Mouse (Mus musculus): ENCODE measurements around the gene Nt5c1a. TPM values are rescaled to one million over a fixed set of nuclear protein-coding genes. Genes with fewer than 3 reads are reported as not detected.

The Nt5c1a gene
- polyA plus RNA-seq, 1 experiment from 2014 or later: not detected

GRCm38 (mm10) chr4:123213975-123214374 is 12.7 kb downstream of the Nt5c1a start:
- Histone ChIP-seq H3K4me2 (no peak overlapping the region), H3K36me3 (no peaks in the 10 kb centered on the region), H3K27me3 (0 out of 2 replicates have a peak, but pooled peaks cover 10% of the 10 kb centered on the region), H3K9me3 (no peaks in the 10 kb centered on the region), H3K9ac (no peak overlapping the region), H3K4me1 (0 out of 2 replicates have a peak, but pooled peaks cover 4% of the 10 kb centered on the region), H3K27ac (no peak overlapping the region), H3K4me3 (no peak overlapping the region)
- WGBS: 91% methylated on average over 9 of the region's 9 CpGs
- ATAC-seq (ENCODE audit: insufficient number of reproducible peaks, low FRiP score, low TSS enrichment, low read depth): no peak

DNA sequence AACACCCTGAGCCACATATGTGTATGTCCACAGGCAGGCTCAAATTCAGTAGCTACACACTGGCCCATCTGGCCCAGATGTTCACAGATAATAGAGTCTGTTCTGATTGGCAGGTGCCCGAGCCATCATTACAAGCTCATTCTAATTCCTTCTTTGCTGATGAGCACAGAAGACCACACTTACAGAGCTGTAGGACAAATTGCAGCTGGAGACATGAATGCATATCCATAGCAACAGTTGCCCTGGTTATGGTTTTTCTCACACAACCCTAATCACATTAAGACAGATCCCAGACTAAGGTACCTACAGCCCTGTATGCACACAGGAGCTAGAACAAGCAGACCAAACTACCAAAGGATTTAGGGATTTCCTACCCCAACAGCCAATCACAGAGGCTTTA is 14.1 kb downstream of the Nt5c1a start:
- no peak overlapping the region for H3K4me2 ChIP-seq
- H3K4me3 ChIP-seq: no peak overlapping the region
- 0 out of 2 replicates have a peak, but pooled peaks cover 1% of the 10 kb centered on the region for H3K4me1 ChIP-seq
- WGBS: 66% methylated on average over 1 of the region's 1 CpGs
- H3K27ac ChIP-seq: no peak overlapping the region
- no peak for ATAC-seq (ENCODE audit: insufficient number of reproducible peaks, low FRiP score, low TSS enrichment, low read depth)
- H3K9ac ChIP-seq: no peak overlapping the region
- 0 out of 2 replicates have a peak, but pooled peaks cover 10% of the 10 kb centered on the region for H3K27me3 ChIP-seq
- no peaks in the 10 kb centered on the region for H3K36me3 ChIP-seq
- H3K9me3 ChIP-seq: no peaks in the 10 kb centered on the region

GRCm38 (mm10) chr4:123216782-123217181 is 15.5 kb downstream of the Nt5c1a start:
- Histone ChIP-seq H3K9me3 (no peaks in the 10 kb centered on the region), H3K4me3 (no peak overlapping the region), H3K4me2 (no peak overlapping the region), H3K9ac (no peak overlapping the region), H3K27ac (no peak overlapping the region), H3K27me3 (0 out of 2 replicates have a peak, but pooled peaks cover 10% of the 10 kb centered on the region), H3K36me3 (no peaks in the 10 kb centered on the region), H3K4me1 (no peaks in the 10 kb centered on the region)
- 12% methylated on average over 1 of the region's 1 CpGs for WGBS
- no peak for ATAC-seq (ENCODE audit: insufficient number of reproducible peaks, low FRiP score, low TSS enrichment, low read depth)

DNA sequence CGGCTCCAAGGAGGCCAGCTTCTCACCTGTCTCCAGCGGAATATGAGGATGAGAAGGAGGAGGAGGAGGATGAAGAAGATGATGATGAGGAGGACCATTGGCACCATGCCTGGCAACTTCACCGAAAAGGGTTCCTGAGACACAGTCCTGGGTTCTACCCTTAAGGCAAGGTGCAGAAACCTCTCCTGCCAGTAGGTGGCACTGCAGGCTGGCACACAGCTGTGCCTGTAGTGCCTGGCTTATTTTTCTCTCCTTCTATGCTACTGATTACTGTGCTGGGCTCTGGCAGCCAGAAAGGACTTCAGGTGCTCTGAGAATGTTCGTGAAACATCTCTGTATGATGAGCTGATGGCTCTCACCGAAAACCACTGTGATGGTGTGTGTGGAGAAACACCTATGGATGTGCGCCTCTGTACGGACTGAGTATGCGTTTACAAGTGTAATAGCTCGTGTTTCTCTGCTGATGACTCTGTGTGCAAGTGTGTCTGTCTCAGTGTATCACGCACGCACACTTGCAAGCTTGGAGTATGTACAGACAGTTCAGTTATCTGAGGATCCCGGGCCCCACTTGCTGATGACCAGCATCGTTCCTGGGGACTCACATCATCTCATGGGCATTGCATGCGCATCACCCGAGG is 18.5 kb downstream of the Nt5c1a start:
- Histone ChIP-seq H3K36me3 (no peaks in the 10 kb centered on the region), H3K27me3 (0 out of 2 replicates have a peak, but pooled peaks cover 10% of the 10 kb centered on the region), H3K27ac (no peak overlapping the region), H3K9me3 (no peaks in the 10 kb centered on the region), H3K4me1 (no peaks in the 10 kb centered on the region), H3K4me3 (no peak overlapping the region), H3K4me2 (no peak overlapping the region), H3K9ac (no peak overlapping the region)
- WGBS: 68% methylated on average over 15 of the region's 15 CpGs
- ATAC-seq (ENCODE audit: insufficient number of reproducible peaks, low FRiP score, low TSS enrichment, low read depth): 0 out of 2 replicates have a peak, but pooled peaks have one; percentile 61

DNA sequence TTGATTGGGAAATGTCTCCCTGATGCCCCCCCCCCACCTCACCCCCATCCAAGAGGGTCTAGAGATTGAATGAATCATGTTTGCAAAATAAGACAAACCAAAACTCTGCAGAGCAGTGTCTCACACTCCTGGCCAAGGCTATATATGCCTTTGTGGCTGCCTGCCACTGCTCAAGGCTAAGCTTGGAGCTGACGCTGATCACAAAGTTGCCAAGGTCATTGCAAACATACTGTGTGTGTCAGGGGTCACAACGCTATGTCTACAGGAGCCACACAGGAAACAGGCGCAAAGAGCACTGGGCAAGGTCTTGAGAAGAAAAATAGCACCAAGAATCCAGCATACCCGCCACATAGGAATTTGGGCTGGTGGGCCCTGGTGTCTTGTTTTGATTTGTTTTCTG is 19.3 kb downstream of the Nt5c1a start:
- Histone ChIP-seq H3K27ac (no peak overlapping the region), H3K36me3 (no peaks in the 10 kb centered on the region), H3K4me3 (no peak overlapping the region), H3K9ac (no peak overlapping the region), H3K9me3 (no peaks in the 10 kb centered on the region), H3K27me3 (0 out of 2 replicates have a peak, but pooled peaks cover 10% of the 10 kb centered on the region), H3K4me1 (no peaks in the 10 kb centered on the region), H3K4me2 (no peak overlapping the region)
- no peak for ATAC-seq (ENCODE audit: insufficient number of reproducible peaks, low FRiP score, low TSS enrichment, low read depth)
- 85% methylated on average over 4 of the region's 4 CpGs for WGBS

- H3K9ac ChIP-seq: no peak overlapping the region
- ATAC-seq (ENCODE audit: insufficient number of reproducible peaks, low FRiP score, low TSS enrichment, low read depth): no peak
Measured at GRCm38 (mm10) chr4:123223309-123223708, 22.0 kb downstream of the Nt5c1a start.

GRCm38 (mm10) chr4:123225718-123226403 is 24.6 kb downstream of the Nt5c1a start:
- H3K4me1 ChIP-seq: peaks cover 33% of the 10 kb centered on the region
- peak overlapping the region; percentile 5; the same call in 1 of the 2 replicates for H3K27ac ChIP-seq
- ATAC-seq (ENCODE audit: insufficient number of reproducible peaks, low FRiP score, low TSS enrichment, low read depth): peak; percentile 72
- H3K4me2 ChIP-seq: no peak overlapping the region
- no peak overlapping the region for H3K9ac ChIP-seq
- no peaks in the 10 kb centered on the region for H3K36me3 ChIP-seq
- H3K9me3 ChIP-seq: no peaks in the 10 kb centered on the region
- 42% methylated on average over 10 of the region's 10 CpGs for WGBS
- 0 out of 2 replicates have a peak, but pooled peaks cover 9% of the 10 kb centered on the region for H3K27me3 ChIP-seq
- no peak overlapping the region for H3K4me3 ChIP-seq

More at GRCm38 (mm10) chr4:123223309-123223708, 22.0 kb downstream of the Nt5c1a start:
- 49% methylated on average over 3 of the region's 3 CpGs for WGBS
- H3K27ac ChIP-seq: no peak overlapping the region
- no peak overlapping the region for H3K4me2 ChIP-seq
- peaks cover 21% of the 10 kb centered on the region for H3K4me1 ChIP-seq
- H3K36me3 ChIP-seq: no peaks in the 10 kb centered on the region
- H3K4me3 ChIP-seq: no peak overlapping the region
- H3K9me3 ChIP-seq: no peaks in the 10 kb centered on the region
- 0 out of 2 replicates have a peak, but pooled peaks cover 6% of the 10 kb centered on the region for H3K27me3 ChIP-seq

GRCm38 (mm10) chr4:123227707-123228106 is 26.4 kb downstream of the Nt5c1a start:
- Histone ChIP-seq H3K4me2 (no peak overlapping the region), H3K27me3 (peaks cover 12% of the 10 kb centered on the region; the same call in 1 of the 2 replicates), H3K4me1 (peaks cover 35% of the 10 kb centered on the region), H3K36me3 (no peaks in the 10 kb centered on the region), H3K9me3 (no peaks in the 10 kb centered on the region), H3K27ac (peak overlapping the region; percentile 48; the same call in 1 of the 2 replicates), H3K4me3 (no peak overlapping the region), H3K9ac (no peak overlapping the region)
- peak; percentile 21; the same call in 1 of the 2 replicates for ATAC-seq (ENCODE audit: insufficient number of reproducible peaks, low FRiP score, low TSS enrichment, low read depth)
- WGBS: 30% methylated on average over 4 of the region's 4 CpGs

- peak; percentile 59 for ATAC-seq (ENCODE audit: insufficient number of reproducible peaks, low FRiP score, low TSS enrichment, low read depth)
- WGBS: 17% methylated on average over 2 of the region's 2 CpGs
- no peak overlapping the region for H3K9ac ChIP-seq
Measured at GRCm38 (mm10) chr4:123228270-123228669, 27.0 kb downstream of the Nt5c1a start.

GRCm38 (mm10) chr4:123229166-123229565 is 27.9 kb downstream of the Nt5c1a start:
- H3K9ac ChIP-seq: no peak overlapping the region
- H3K9me3 ChIP-seq: no peaks in the 10 kb centered on the region
- H3K4me1 ChIP-seq: peaks cover 49% of the 10 kb centered on the region
- no peak overlapping the region for H3K4me3 ChIP-seq
- WGBS: 26% methylated on average over 11 of the region's 11 CpGs
- no peak for ATAC-seq (ENCODE audit: insufficient number of reproducible peaks, low FRiP score, low TSS enrichment, low read depth)
- peaks cover 26% of the 10 kb centered on the region for H3K27me3 ChIP-seq
- no peak overlapping the region; the same call in 1 of the 2 replicates for H3K27ac ChIP-seq
- no peak overlapping the region for H3K4me2 ChIP-seq
- H3K36me3 ChIP-seq: no peaks in the 10 kb centered on the region

More at GRCm38 (mm10) chr4:123228270-123228669, 27.0 kb downstream of the Nt5c1a start:
- Histone ChIP-seq H3K27ac (no peak overlapping the region), H3K4me2 (no peak overlapping the region), H3K27me3 (peaks cover 17% of the 10 kb centered on the region), H3K4me1 (peaks cover 40% of the 10 kb centered on the region), H3K36me3 (no peaks in the 10 kb centered on the region), H3K9me3 (no peaks in the 10 kb centered on the region), H3K4me3 (no peak overlapping the region)

DNA sequence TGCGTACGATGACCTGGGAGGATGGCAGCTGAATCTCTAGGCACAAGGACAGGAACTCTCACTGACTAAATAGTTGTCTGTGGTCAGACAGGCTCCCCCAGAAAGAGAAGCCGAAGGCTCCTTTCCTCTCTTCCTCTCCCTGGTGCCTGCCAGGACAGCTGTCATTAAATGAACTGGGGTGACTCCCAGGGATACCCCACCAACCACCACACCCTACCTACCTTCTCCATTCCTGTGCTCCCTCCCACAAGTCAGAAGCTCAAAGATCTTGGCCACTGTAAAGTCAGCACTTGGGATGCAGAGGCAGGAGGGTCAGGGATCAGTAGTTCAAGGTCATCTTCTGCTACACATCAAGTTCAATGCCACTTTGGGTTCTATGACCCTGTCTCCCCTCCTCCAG is 31.5 kb downstream of the Nt5c1a start:
- H3K4me1 ChIP-seq: peaks cover 33% of the 10 kb centered on the region
- peaks cover 42% of the 10 kb centered on the region for H3K27me3 ChIP-seq
- no peaks in the 10 kb centered on the region for H3K36me3 ChIP-seq
- no peak overlapping the region for H3K4me2 ChIP-seq
- H3K9ac ChIP-seq: no peak overlapping the region
- ATAC-seq (ENCODE audit: insufficient number of reproducible peaks, low FRiP score, low TSS enrichment, low read depth): no peak
- 57% methylated on average over 3 of the region's 3 CpGs for WGBS
- H3K4me3 ChIP-seq: no peak overlapping the region
- H3K9me3 ChIP-seq: no peaks in the 10 kb centered on the region
- H3K27ac ChIP-seq: no peak overlapping the region
